Mouse (Mus musculus) ES-Bruce4 (cell line): ENCODE data around the gene Yipf1. TPM values are rescaled to one million over a fixed set of nuclear protein-coding genes. Genes with fewer than 3 reads are reported as not detected.

Source experiments
- H3K27ac ChIP-seq: 2 replicates; pipeline ENCODE4 v1.5.1; 2012; ENCODE audit warnings: low read length, inconsistent platforms; ENCODE audit not compliant: insufficient read depth
- H3K27me3 ChIP-seq: 2 replicates; pipeline ENCODE4 v1.6.1; 2012; ENCODE audit warnings: mild to moderate bottlenecking, low read length, inconsistent platforms; ENCODE audit not compliant: control insufficient read depth, poor library complexity, insufficient read depth, severe bottlenecking
- H3K36me3 ChIP-seq: 2 replicates; pipeline ENCODE4 v1.6.1; 2012; ENCODE audit warnings: inconsistent platforms, mild to moderate bottlenecking, low read length, moderate library complexity; ENCODE audit not compliant: control insufficient read depth, poor library complexity, insufficient read depth, severe bottlenecking
- H3K4me1 ChIP-seq: one replicate; pipeline ENCODE4 v1.8.1; 2011; ENCODE audit warnings: low read length; ENCODE audit not compliant: control insufficient read depth, insufficient read depth
- H3K4me3 ChIP-seq: 2 replicates; pipeline ENCODE4 v1.5.1; 2011; ENCODE audit warnings: low read depth, mild to moderate bottlenecking, low read length
- H3K9ac ChIP-seq: 2 replicates; pipeline ENCODE4 v1.6.1; 2012; ENCODE audit warnings: low read depth, mild to moderate bottlenecking, inconsistent platforms; ENCODE audit not compliant: poor library complexity, severe bottlenecking
- H3K9me3 ChIP-seq: replicated peaks from 2 replicates; pipeline ENCODE4 v1.6.1; 2012; ENCODE audit warnings: mild to moderate bottlenecking, low read length, inconsistent platforms; ENCODE audit not compliant: control insufficient read depth, poor library complexity, insufficient read depth, severe bottlenecking
- CTCF ChIP-seq: IDR thresholded peaks from one replicate; pipeline ENCODE4 v1.8.1; 2011; ENCODE audit warnings: low read depth, low read length
- EP300 ChIP-seq: IDR thresholded peaks from 2 replicates; pipeline ENCODE4 v1.6.1; 2011; ENCODE audit warnings: low read depth, low read length; ENCODE audit not compliant: insufficient read depth
- POLR2A ChIP-seq: IDR thresholded peaks from one replicate; pipeline ENCODE4 v1.8.1; 2011; ENCODE audit warnings: low read length; ENCODE audit not compliant: insufficient read depth
- polyA plus RNA-seq: library from polyadenylated mRNA; stranded (reverse); fragments of >200 nt; gene quantifications from 2 replicates; pipeline ENCODE4 v1.2.4, GENCODE M21; 2011; ENCODE audit warnings: low read depth; ENCODE audit not compliant: missing spikeins, insufficient read depth, insufficient read length

Yipf1 gene
- polyA plus RNA-seq, 1 experiment, result 26.6 TPM

- TF ChIP-seq CTCF (peak; percentile 35), POLR2A (no peak), EP300 (no peak)
- Histone ChIP-seq H3K4me3 (no peak overlapping the region), H3K36me3 (no peaks in the 10 kb centered on the region), H3K27me3 (no peaks in the 10 kb centered on the region), H3K27ac (peak overlapping the region; percentile 25), H3K9me3 (peaks cover 2% of the 10 kb centered on the region; the same call in 1 of the 2 replicates), H3K4me1 (no peaks in the 10 kb centered on the region), H3K9ac (no peak overlapping the region)
Observed at GRCm38 (mm10) chr4:107333514-107333913, 19.4 kb downstream of the Yipf1 start.

GRCm38 (mm10) chr4:107336356-107336755 lies 22.2 kb downstream of the Yipf1 start:
- Histone ChIP-seq H3K9ac (no peak overlapping the region), H3K4me3 (no peak overlapping the region), H3K9me3 (peaks cover 2% of the 10 kb centered on the region; the same call in 1 of the 2 replicates), H3K27me3 (no peaks in the 10 kb centered on the region), H3K27ac (no peak overlapping the region), H3K36me3 (no peaks in the 10 kb centered on the region), H3K4me1 (no peaks in the 10 kb centered on the region)
- TF ChIP-seq POLR2A (no peak), CTCF (no peak), EP300 (no peak)

GRCm38 (mm10) chr4:107337455-107337854 lies 23.3 kb downstream of the Yipf1 start:
- Histone ChIP-seq H3K4me3 (no peak overlapping the region), H3K27me3 (no peaks in the 10 kb centered on the region)

DNA sequence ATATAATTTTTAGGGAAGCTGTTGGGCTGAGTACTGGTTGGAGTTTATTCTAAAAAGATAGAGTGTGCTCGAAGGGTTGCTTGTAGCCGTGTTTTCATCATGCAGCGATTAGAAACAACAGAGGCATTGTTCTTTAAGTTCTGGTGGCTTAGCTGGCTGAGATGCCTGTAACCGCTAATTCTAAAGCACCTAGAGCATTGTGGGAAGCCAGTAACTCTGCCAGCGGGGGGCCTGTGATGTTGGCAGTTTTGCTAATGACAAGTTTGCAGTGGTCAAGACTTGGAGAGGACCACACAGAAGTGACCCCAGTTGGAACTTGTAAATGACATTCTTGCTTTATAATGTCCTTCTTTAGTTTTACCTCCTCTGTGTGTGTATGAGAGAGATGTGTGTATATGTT lies 27.2 kb downstream of the Yipf1 start:
- H3K4me1 ChIP-seq, result no peaks in the 10 kb centered on the region
- H3K4me3 ChIP-seq, result no peak overlapping the region
- H3K9ac ChIP-seq, result no peak overlapping the region
- H3K27ac ChIP-seq, result no peak overlapping the region
- TF ChIP-seq CTCF (no peak), POLR2A (no peak), EP300 (no peak)
- H3K27me3 ChIP-seq, result no peaks in the 10 kb centered on the region
- no peaks in the 10 kb centered on the region for H3K9me3 ChIP-seq
- no peaks in the 10 kb centered on the region for H3K36me3 ChIP-seq

More at GRCm38 (mm10) chr4:107337455-107337854, 23.3 kb downstream of the Yipf1 start:
- no peaks in the 10 kb centered on the region for H3K4me1 ChIP-seq
- no peak overlapping the region for H3K27ac ChIP-seq
- no peak for TF ChIP-seq EP300
- TF ChIP-seq POLR2A, result no peak
- TF ChIP-seq CTCF, result no peak
- no peak overlapping the region for H3K9ac ChIP-seq
- H3K9me3 ChIP-seq, result no peaks in the 10 kb centered on the region
- no peaks in the 10 kb centered on the region for H3K36me3 ChIP-seq

- H3K9me3 ChIP-seq, result no peaks in the 10 kb centered on the region
- no peak for TF ChIP-seq POLR2A
- no peak for TF ChIP-seq CTCF
- TF ChIP-seq EP300, result no peak
Observed at GRCm38 (mm10) chr4:107344612-107345011, 30.4 kb downstream of the Yipf1 start.

DNA sequence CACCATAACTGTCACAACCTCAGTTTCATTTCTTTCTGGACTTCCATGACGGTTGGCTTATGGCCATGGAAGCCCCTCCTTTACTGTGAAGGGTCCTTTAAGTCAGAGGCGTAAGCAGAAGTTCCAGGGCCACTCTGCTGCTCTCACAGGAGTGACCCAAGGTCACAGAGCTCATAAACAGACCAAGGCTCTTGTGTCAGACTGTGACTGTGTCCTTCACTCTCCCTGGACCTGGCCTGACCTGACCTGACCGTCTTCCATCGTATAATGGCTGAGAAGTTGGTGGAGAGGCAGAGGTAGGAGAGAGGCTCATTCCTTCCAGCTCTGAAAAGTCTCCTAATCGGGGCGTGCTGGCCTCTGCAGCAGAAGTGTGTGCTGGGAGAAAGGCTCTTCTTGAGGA lies 33.1 kb downstream of the Yipf1 start:
- Histone ChIP-seq H3K36me3 (no peaks in the 10 kb centered on the region), H3K9ac (no peak overlapping the region), H3K27ac (no peak overlapping the region), H3K4me3 (no peak overlapping the region), H3K4me1 (no peaks in the 10 kb centered on the region), H3K27me3 (no peaks in the 10 kb centered on the region), H3K9me3 (no peaks in the 10 kb centered on the region)
- no peak for TF ChIP-seq CTCF
- TF ChIP-seq EP300, result no peak
- no peak for TF ChIP-seq POLR2A

More at GRCm38 (mm10) chr4:107344612-107345011, 30.4 kb downstream of the Yipf1 start:
- Histone ChIP-seq H3K4me3 (no peak overlapping the region), H3K36me3 (no peaks in the 10 kb centered on the region), H3K27ac (no peak overlapping the region), H3K4me1 (no peaks in the 10 kb centered on the region), H3K9ac (no peak overlapping the region), H3K27me3 (no peaks in the 10 kb centered on the region)
